Mouse (Mus musculus): ENCODE results near the gene Gm21256. TPM values are rescaled to one million over a fixed set of nuclear protein-coding genes. Genes with fewer than 3 reads are reported as not detected.
"Not testable (repeated sequence)": the region's sequence is repeated elsewhere in the genome, so short reads cannot be mapped to it uniquely, and the experiment has no call there.

The Gm21256 gene
- polyA plus RNA-seq (2016; fragmentation: Nextera tagmentation; extraction: Ambion mirVana): not detected in 2 replicates

GRCm38 (mm10) chrY:47450660-47451059, at the start of gene Gm21256:
Gene Gm21256 (plus strand): TSS chrY:47450960.
- not testable (repeated sequence) for H3K27ac ChIP-seq; H3K27me3 ChIP-seq (ENCODE audit: insufficient read depth, poor library complexity, severe bottlenecking); H3K4me3 ChIP-seq; H3K4me1 ChIP-seq; H3K9me3 ChIP-seq; H3K36me3 ChIP-seq; DNase-seq (ENCODE audit: low spot score)
- no CpG with 5 or more reads among the region's 7 CpGs for WGBS

Other genes with a start within 250 kb of the Gm21256 start
- not detected in 2 replicates for gene Gm21170, start 240.1 kb downstream of the Gm21256 start, polyA plus RNA-seq (2016; fragmentation: Nextera tagmentation; extraction: Ambion mirVana)